Mouse (Mus musculus): Measurements from ENCODE around the gene Sox11. TPM values are rescaled to one million over a fixed set of nuclear protein-coding genes. Genes with fewer than 3 reads are reported as not detected.

Sox11 gene
- 30.9 and 37.5 TPM in 2 replicates for polyA plus RNA-seq (2015; fragmentation: Nextera tagmentation; extraction: Ambion mirVana)

DNA sequence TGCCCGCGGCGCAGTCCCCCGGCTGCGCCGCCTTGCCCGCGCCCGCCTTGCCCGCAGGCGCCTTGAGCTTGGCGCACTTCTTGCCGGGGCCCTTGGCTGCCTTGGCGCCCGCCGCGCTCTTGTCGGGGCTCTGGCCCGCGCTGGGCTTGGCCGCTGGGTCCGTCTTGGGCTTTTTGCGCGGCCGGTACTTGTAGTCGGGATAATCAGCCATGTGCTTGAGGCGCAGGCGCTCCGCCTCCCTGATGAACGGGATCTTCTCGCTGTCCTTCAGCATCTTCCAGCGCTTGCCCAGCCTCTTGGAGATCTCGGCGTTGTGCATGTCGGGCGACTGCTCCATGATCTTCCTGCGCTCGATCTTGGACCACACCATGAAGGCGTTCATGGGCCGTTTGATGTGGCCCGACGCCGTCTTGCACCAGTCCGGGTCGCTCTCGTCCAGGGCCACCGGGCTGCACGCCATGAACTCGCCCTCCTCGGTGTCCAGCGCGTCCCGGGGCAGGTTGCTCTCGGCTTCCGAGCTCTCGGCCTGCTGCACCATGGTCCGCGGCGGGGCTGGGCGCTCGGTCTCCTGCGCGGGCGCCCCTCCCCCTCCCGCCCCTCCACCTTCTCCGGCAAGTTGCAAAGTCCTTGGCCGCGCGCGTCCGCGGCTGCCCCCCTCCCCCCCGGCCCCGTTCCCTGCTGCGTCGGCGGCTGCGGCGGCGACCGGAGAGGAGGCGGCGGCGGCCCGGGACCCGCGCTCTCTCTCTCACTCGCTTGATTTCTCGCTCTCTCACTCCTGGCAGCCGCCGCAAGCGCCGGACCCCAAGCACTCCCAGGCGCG, at the start of gene Sox11:
Sox11 (minus strand) TSS at position 704 of the 820 bp plus-strand sequence.
- H3K36me3 ChIP-seq: no peaks in the 10 kb centered on the region
- peak within 1 kb of the TSS; percentile 83 for H3K9ac ChIP-seq
- H3K27me3 ChIP-seq (replicated peaks): no peaks in the 10 kb centered on the region
- under 1% methylated on average over 83 of the region's 95 CpGs for WGBS
- peak within 1 kb of the TSS; percentile 89 for H3K4me2 ChIP-seq (replicated peaks)
- H3K27ac ChIP-seq: peak within 1 kb of the TSS; percentile 95
- no peaks in the 10 kb centered on the region for H3K9me3 ChIP-seq
- H3K4me1 ChIP-seq (replicated peaks): no peaks in the 10 kb centered on the region
- peak; percentile 60 for ATAC-seq
- peak within 1 kb of the TSS; percentile 82 for H3K4me3 ChIP-seq (replicated peaks)

DNA sequence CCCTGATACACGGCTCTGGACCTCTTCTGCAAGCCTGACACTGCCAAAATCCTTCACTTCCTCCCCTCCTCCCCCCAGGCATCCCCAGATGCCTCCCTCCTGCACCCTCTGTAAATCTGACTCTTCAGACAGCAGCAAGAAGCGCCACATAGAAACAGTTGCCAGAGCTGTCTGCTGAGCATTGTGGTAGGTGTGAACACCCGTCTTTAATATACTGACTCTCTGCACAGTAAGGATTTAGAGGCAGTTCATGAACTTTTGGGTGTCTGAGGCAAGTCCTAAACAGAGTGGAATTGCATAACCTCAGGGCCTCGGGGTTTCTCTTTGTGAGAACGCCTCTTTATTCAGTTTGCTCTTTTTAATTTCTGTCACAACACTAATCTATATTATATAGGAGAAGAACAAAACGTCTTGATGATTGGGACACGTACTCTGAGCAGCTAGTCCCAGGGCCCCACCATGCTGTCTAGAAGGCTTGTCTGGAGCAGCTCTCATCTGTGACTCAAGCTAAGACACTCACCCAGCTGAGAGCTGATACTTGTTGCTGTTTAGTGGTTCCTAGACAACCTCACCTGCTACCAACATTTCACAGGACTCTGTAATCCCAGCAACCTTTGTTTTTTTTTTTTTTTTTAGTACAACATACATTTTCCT, 49.4 kb upstream of the Sox11 start:
- Histone ChIP-seq H3K27me3 (replicated peaks) (no peaks in the 10 kb centered on the region), H3K4me3 (replicated peaks) (no peak overlapping the region), H3K4me2 (replicated peaks) (no peak overlapping the region), H3K9ac (no peak overlapping the region), H3K36me3 (no peaks in the 10 kb centered on the region), H3K27ac (no peak overlapping the region), H3K9me3 (no peaks in the 10 kb centered on the region), H3K4me1 (replicated peaks) (peaks cover 15% of the 10 kb centered on the region)
- no peak for ATAC-seq
- WGBS: 41% methylated on average over 7 of the region's 7 CpGs

DNA sequence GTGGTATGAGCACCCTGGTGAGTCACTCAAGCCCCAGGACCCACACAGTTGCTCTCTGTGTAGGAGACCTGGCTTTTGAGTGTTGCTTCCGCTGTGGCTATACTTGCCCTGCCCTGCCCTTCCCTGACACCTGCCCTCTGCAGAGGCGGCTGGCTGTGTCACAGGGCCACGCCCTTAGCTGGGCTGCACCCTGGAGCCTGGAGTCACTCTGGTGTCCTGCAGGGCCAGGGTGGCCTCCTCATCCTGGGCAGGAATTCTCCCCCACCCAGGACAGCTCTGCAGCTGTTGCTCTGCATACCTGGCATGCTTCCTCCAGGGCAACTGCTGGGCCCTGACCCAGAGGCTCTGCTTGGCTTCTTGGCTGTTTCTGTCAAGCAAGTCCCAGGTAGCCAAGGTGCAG, 48.1 kb upstream of the Sox11 start:
- 30% methylated on average over 3 of the region's 3 CpGs for WGBS
- Histone ChIP-seq H3K27ac (no peak overlapping the region), H3K27me3 (replicated peaks) (no peaks in the 10 kb centered on the region), H3K9me3 (no peaks in the 10 kb centered on the region), H3K9ac (no peak overlapping the region), H3K36me3 (no peaks in the 10 kb centered on the region), H3K4me1 (replicated peaks) (peaks cover 15% of the 10 kb centered on the region), H3K4me2 (replicated peaks) (no peak overlapping the region), H3K4me3 (replicated peaks) (no peak overlapping the region)
- peak; percentile 67 for ATAC-seq

DNA sequence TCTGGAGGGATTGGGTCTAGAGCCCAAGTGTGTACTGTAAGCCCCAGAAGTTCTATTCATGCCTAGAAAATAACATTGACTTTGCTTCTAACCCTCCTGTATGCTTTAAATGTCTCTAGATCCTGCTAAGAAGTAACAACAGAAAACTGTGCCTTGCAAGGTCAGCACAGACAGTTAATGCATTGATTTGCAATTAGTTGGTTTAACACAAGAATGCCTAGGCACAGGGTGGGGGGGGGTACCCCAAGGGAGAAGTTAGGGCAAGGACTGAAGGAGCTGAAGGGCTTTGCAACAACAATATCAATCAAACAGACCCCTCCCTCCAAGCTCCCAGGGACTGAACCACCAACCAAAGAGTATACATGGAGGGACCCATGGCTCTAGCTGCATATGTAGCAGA, 47.1 kb upstream of the Sox11 start:
- H3K4me1 ChIP-seq (replicated peaks): peaks cover 15% of the 10 kb centered on the region
- H3K9me3 ChIP-seq: no peaks in the 10 kb centered on the region
- H3K27me3 ChIP-seq (replicated peaks): no peaks in the 10 kb centered on the region
- ATAC-seq: no peak
- H3K4me2 ChIP-seq (replicated peaks): no peak overlapping the region
- H3K4me3 ChIP-seq (replicated peaks): no peak overlapping the region
- no peaks in the 10 kb centered on the region for H3K36me3 ChIP-seq
- no peak overlapping the region for H3K27ac ChIP-seq
- H3K9ac ChIP-seq: no peak overlapping the region

DNA sequence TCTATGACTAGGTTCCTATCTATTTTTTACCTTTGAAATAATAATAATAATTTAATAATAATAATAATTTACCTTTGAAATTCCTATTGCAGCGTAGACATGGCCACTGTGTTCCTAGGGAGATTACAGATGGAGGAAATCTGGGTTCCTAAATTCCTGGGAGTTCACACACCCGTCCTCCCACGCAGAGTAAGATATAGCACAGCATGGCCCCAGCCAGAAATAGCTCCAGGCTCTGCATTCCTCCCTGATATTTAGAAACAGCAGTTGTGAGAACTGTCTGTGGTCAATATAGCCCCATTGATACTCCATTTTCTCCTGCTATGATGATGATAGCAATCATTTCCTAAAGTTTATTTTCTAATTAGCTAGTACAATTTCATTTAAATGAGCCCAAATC, 30.1 kb upstream of the Sox11 start:
- H3K9ac ChIP-seq: no peak overlapping the region
- no peak for ATAC-seq
- no peaks in the 10 kb centered on the region for H3K27me3 ChIP-seq (replicated peaks)
- H3K9me3 ChIP-seq: no peaks in the 10 kb centered on the region
- H3K4me3 ChIP-seq (replicated peaks): no peak overlapping the region
- H3K4me2 ChIP-seq (replicated peaks): no peak overlapping the region
- no peaks in the 10 kb centered on the region for H3K4me1 ChIP-seq (replicated peaks)
- no peak overlapping the region for H3K27ac ChIP-seq
- WGBS: 66% methylated on average over 3 of the region's 3 CpGs
- no peaks in the 10 kb centered on the region for H3K36me3 ChIP-seq

DNA sequence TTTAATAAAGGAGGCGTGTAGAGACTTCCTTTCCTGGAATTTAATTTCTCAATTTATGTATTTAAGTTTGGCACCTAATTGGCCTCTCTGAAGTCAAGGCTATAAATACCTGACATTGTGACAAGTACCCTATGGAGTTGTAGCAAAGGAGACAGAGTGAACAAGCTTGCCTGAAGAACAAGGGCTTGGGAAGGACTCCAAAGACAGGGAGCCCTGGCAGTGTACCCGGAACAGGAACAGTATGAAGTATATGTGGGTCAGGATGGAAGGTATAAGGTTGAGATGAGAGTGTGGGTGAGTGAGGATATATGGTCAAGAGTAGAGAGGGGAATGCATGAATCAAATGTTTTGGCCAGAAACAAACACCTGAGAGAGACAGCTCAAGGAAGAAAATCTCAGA, 28.4 kb upstream of the Sox11 start:
- H3K36me3 ChIP-seq: no peaks in the 10 kb centered on the region
- H3K27me3 ChIP-seq (replicated peaks): no peaks in the 10 kb centered on the region
- 75% methylated on average over 2 of the region's 2 CpGs for WGBS
- H3K9ac ChIP-seq: no peak overlapping the region
- H3K9me3 ChIP-seq: no peaks in the 10 kb centered on the region
- no peak overlapping the region for H3K4me3 ChIP-seq (replicated peaks)
- no peak overlapping the region for H3K27ac ChIP-seq
- no peak for ATAC-seq
- no peaks in the 10 kb centered on the region for H3K4me1 ChIP-seq (replicated peaks)
- H3K4me2 ChIP-seq (replicated peaks): no peak overlapping the region

DNA sequence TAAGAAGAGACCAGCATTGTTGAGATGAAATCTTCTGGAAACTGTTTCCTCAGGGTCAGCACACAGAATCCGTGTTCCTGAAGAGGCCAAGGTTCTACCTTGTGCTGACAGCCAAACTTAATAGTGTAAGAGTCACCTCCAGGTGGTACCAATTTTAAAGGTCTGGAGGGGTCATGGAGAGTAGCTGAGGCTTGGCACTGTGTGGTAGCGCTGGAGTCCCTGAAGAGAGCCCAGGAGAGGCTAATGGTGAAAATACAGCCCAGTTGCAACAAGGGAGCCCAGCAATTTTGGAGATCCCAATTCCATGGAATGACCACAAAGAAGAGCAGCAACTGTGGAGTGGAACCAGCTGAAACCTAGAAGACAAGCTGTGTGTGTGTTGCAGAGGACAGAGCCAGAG, 25.1 kb upstream of the Sox11 start:
- H3K36me3 ChIP-seq: no peaks in the 10 kb centered on the region
- no peak overlapping the region for H3K4me2 ChIP-seq (replicated peaks)
- no peak for ATAC-seq
- H3K27ac ChIP-seq: no peak overlapping the region
- H3K4me3 ChIP-seq (replicated peaks): no peak overlapping the region
- WGBS: 80% methylated on average over 2 of the region's 2 CpGs
- H3K27me3 ChIP-seq (replicated peaks): no peaks in the 10 kb centered on the region
- H3K4me1 ChIP-seq (replicated peaks): no peaks in the 10 kb centered on the region
- H3K9ac ChIP-seq: no peak overlapping the region
- no peaks in the 10 kb centered on the region for H3K9me3 ChIP-seq

DNA sequence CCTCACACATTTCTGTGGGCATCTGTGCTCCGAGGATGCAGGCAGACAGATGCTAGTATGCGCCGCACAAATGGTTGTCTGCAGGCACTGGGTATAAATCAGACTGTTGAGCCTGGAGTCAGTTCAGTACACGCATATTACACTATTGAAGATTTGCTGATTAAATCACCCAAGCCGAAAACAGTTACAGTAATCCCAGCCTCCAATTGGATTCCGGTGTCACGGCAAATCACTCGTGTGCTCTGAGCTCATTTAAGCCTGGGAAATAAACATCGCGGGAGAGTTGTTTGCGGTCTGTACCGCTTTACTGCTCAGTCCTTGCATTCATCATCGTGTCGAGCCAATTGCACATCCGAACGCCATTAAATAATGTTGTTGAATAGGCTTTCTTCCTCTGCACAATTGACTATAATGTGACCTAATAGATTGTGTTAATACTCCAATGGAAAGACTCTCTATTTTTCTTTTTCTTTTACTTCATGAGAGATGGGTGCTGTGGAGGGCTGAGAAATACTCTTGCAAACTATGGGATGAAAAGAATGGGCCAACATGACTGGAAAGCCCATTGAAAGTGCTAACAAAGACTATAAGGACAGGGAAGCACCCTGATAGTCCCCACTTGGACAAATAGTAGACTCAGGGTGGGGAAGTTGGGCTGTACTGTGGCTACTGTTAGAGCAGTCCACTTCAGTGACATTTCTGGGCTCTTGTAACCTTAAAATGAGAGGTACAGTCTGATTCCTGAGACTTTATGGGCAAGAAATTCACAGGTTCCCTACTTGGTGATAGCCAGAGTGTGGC, 21.7 kb upstream of the Sox11 start:
- Histone ChIP-seq H3K27ac (no peak overlapping the region), H3K9ac (no peak overlapping the region), H3K36me3 (no peaks in the 10 kb centered on the region), H3K9me3 (no peaks in the 10 kb centered on the region), H3K27me3 (replicated peaks) (no peaks in the 10 kb centered on the region), H3K4me1 (replicated peaks) (no peaks in the 10 kb centered on the region), H3K4me2 (replicated peaks) (no peak overlapping the region), H3K4me3 (replicated peaks) (no peak overlapping the region)
- WGBS: 74% methylated on average over 16 of the region's 16 CpGs
- ATAC-seq: no peak

DNA sequence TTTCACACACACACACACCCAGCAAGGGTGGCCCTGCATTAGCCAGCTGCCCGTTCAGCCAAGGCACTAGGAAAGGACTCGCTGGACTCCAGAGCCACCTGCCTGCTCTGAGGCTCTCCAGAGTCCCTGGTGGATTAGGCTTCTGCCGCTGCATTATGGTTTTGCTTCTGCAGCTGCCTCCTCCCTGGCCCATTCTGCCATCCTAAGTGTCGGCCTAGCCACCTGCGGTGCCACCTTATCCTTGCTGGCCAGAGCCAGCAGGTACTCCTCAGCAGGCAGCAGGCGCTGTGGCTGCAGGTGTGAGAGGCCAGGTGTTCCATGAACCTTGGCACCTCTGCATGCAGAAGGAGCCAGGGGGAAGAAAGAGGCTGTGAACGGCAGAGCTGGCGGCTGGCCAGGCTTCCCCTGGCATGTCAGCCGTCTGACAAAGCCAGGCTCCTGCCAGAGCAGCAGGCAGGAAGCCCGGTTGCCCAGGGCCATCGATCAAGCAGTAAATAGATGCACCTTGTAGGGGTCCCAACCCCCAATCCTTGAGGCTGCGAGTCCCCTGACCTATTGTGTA, 14.8 kb upstream of the Sox11 start:
- Histone ChIP-seq H3K27ac (0 out of 2 replicates have a peak overlapping the region, but pooled peaks have one; percentile 22), H3K9me3 (no peaks in the 10 kb centered on the region), H3K9ac (no peak overlapping the region), H3K4me2 (replicated peaks) (0 out of 2 replicates have a peak overlapping the region, but pooled peaks have one; percentile 14), H3K4me3 (replicated peaks) (no peak overlapping the region), H3K36me3 (no peaks in the 10 kb centered on the region), H3K27me3 (replicated peaks) (no peaks in the 10 kb centered on the region), H3K4me1 (replicated peaks) (peaks cover 6% of the 10 kb centered on the region; the same call in 1 of the 2 replicates)
- 36% methylated on average over 12 of the region's 12 CpGs for WGBS
- peak; percentile 78 for ATAC-seq

DNA sequence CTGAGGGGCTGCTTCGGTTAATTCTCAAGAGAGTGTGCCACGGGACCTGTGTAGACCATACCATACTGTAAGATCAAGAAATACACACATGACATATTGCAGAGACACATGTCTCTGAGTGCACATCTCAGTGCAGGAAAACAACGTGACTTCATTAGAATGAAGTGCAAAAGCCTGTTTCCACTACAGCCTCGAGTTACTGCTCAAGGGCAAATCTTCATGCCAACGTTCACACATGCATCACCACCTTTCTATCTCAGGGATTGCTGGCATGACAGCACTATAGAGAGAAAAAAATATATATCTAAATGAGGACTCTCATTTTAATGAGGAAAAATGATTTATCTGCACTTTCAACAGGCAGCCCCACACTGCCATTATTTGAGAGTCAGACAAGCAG, 14.2 kb upstream of the Sox11 start:
- Histone ChIP-seq H3K27ac (no peak overlapping the region), H3K9me3 (no peaks in the 10 kb centered on the region), H3K27me3 (replicated peaks) (no peaks in the 10 kb centered on the region), H3K36me3 (no peaks in the 10 kb centered on the region), H3K9ac (no peak overlapping the region), H3K4me2 (replicated peaks) (no peak overlapping the region), H3K4me3 (replicated peaks) (no peak overlapping the region), H3K4me1 (replicated peaks) (peaks cover 6% of the 10 kb centered on the region; the same call in 1 of the 2 replicates)
- no peak for ATAC-seq
- WGBS: 69% methylated on average over 5 of the region's 5 CpGs

DNA sequence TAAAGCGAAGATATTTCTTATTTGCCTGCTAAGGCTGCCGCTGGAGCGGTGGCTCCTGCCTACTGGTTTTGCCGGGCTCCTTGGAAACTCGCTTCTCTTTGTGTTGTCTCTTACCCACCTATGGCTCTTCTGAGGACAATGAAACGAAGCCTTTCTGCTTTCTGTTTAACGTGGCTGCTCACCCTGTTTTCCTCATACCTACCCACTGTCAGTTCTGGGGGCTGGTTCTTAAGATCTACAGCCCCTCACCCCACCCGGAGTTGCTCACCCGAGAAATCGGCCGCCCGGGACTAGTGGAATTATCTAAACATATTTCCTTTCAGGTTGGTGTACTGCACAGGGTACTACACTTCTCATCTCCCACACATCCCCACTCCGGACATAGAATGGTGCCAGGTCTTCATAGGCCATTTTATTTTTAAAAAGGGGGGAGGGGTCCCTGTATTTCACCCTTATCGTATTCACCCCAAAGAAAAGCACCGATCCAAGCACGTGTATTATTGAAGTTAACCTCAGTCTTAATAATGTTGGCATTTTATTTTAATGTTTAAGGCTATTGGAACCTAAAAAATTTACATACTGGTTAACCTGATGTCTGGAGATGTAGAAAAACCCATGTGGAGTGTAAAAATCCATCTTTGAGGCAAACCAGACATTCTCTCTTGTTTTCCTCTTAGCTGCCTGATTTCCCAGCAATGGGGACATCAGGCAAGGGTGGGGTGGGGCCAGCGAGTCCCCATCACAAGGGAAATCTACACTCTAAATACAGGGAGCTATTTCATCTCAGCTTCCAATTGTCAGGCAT, 1.4 kb upstream of the Sox11 start:
- WGBS: 9% methylated on average over 17 of the region's 17 CpGs
- peak overlapping the region; percentile 95 for H3K27ac ChIP-seq
- no peaks in the 10 kb centered on the region for H3K9me3 ChIP-seq

More for the DNA sequence above, 1.4 kb upstream of the Sox11 start:
- no peaks in the 10 kb centered on the region for H3K27me3 ChIP-seq (replicated peaks)
- peak overlapping the region; percentile 82 for H3K4me3 ChIP-seq (replicated peaks)
- H3K9ac ChIP-seq: peak overlapping the region; percentile 54
- H3K36me3 ChIP-seq: no peaks in the 10 kb centered on the region
- no peak for ATAC-seq
- peak overlapping the region; percentile 89 for H3K4me2 ChIP-seq (replicated peaks)
- no peaks in the 10 kb centered on the region for H3K4me1 ChIP-seq (replicated peaks)

Measured in intestine, embryonic 15.5 days (tissue).